In the genomic region with DNA sequence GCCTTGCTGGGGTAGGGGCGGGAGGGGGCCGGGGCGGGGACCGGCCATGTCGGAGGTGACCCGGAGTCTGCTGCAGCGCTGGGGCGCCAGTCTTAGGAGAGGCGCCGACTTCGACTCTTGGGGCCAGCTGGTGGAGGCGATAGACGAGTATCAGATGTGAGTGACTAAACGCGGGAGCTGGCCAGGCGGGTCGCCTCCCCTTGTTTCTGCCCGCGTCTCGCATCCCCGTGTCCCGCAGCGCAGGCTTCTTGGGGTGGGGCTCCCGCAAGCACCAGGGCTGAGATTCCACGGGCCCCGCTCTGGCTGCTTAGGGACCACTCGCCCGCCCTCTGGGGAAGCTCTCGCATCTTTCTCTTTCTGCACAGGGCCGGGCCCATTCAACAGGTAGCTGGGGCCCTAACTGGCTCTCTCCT, we compare ENCODE assay signal across 8 mouse cellular contexts. TPM values are rescaled to one million over a fixed set of nuclear protein-coding genes. Genes with fewer than 3 reads are reported as not detected.
DNase-seq lines count a peak whose midpoint lies in the region; TF ChIP-seq lines count a peak whose summit lies in the region.

No protein-coding gene starts in this region.

- no peak for TF ChIP-seq CTCF in bone marrow, adult 2 months (IDR thresholded peaks at IDR 0.05; ENCODE audit: control insufficient read depth, insufficient read depth, low read length)
- no peak for TF ChIP-seq CTCF in small intestine, adult 2 months (IDR thresholded peaks at IDR 0.05; ENCODE audit: extremely low read depth, insufficient read length, insufficient replicate concordance, low read depth, low read length)

- no peak for TF ChIP-seq POLR2A in bone marrow, adult 2 months (IDR thresholded peaks at IDR 0.05; ENCODE audit: borderline replicate concordance, control insufficient read depth, low read depth, low read length)
- TF ChIP-seq POLR2A in small intestine, adult 2 months (IDR thresholded peaks at IDR 0.05; ENCODE audit: low read depth, low read length) = no peak

- DNase-seq in ovary, postnatal 14 days (ENCODE audit: low spot score) = peak; percentile 26
- no peak for DNase-seq in ovary, adult 18-20 months (ENCODE audit: low spot score)
- peak; percentile 73 for DNase-seq in forebrain, embryonic 10.5 days (ENCODE audit: extremely low spot score, low spot score)
- peak; percentile 73 for DNase-seq in induced T-regulatory cell, adult 2 months (ENCODE audit: low read depth)
- peak; percentile 24 for DNase-seq in lung, postnatal 36 days
- DNase-seq in adrenal gland, adult 2 months = no peak

- no peaks in the 10 kb centered on the region for H3K4me1 ChIP-seq in bone marrow, adult 2 months (ENCODE audit: control insufficient read depth, insufficient read depth, low read length)
- H3K4me1 ChIP-seq in forebrain, embryonic 10.5 days = peaks cover 4% of the 10 kb centered on the region; the same call in 1 of the 2 replicates
- H3K4me1 ChIP-seq in small intestine, adult 2 months (ENCODE audit: control insufficient read depth, insufficient read depth, insufficient read length, low read length) = no peaks in the 10 kb centered on the region

- peaks cover 13% of the 10 kb centered on the region for H3K36me3 ChIP-seq in forebrain, embryonic 10.5 days (replicated peaks)
- peaks cover 10% of the 10 kb centered on the region for H3K36me3 ChIP-seq in small intestine, adult 2 months (ENCODE audit: control insufficient read depth, insufficient read depth, low read length)

- H3K27me3 ChIP-seq in forebrain, embryonic 10.5 days (ENCODE audit: poor library complexity, severe bottlenecking) = no peaks in the 10 kb centered on the region
- no peaks in the 10 kb centered on the region for H3K27me3 ChIP-seq in small intestine, adult 2 months (ENCODE audit: control insufficient read depth, insufficient read depth, low read length)

- no peaks in the 10 kb centered on the region for H3K9me3 ChIP-seq in forebrain, embryonic 10.5 days

- 1% methylated on average over 30 of the region's 30 CpGs for WGBS in bone marrow, adult 2 months
- 2% methylated on average over 30 of the region's 30 CpGs for WGBS in forebrain, embryonic 10.5 days
- WGBS in small intestine, adult 2 months = under 1% methylated on average over 30 of the region's 30 CpGs

- peak overlapping the region; percentile 67 for H3K4me3 ChIP-seq in bone marrow, adult 2 months (replicated peaks; ENCODE audit: control insufficient read depth, low read depth, low read length)
- peak overlapping the region; percentile 57 for H3K4me3 ChIP-seq in forebrain, embryonic 10.5 days
- peak overlapping the region; percentile 86 for H3K4me3 ChIP-seq in small intestine, adult 2 months (ENCODE audit: low read depth, low read length)

- peak overlapping the region; percentile 47 for H3K27ac ChIP-seq in bone marrow, adult 2 months (ENCODE audit: control insufficient read depth, insufficient read depth, low read depth, low read length, poor library complexity)
- peak overlapping the region; percentile 84 for H3K27ac ChIP-seq in forebrain, embryonic 10.5 days
- peak overlapping the region; percentile 23 for H3K27ac ChIP-seq in small intestine, adult 2 months (ENCODE audit: insufficient read depth, low read depth, low read length)

RNA-seq across cellular contexts. Expression of gene Brox, which starts 0.4 kb away (rescaled TPM):
- polyA plus RNA-seq in bone marrow, adult 2 months (2011; ENCODE audit: insufficient read depth, insufficient read length, low replicate concordance, missing spikeins) = 16.7 and 22.5 TPM in 2 replicates
- polyA plus RNA-seq in forebrain, embryonic 10.5 days (2016; fragmentation: Nextera tagmentation; extraction: Ambion mirVana) = 35.5 and 36.4 TPM in 2 replicates
- 5.8 and 12.5 TPM in 2 replicates for polyA plus RNA-seq in small intestine, adult 2 months (2012; rRNA removed)
- total RNA-seq in adrenal gland, adult 2 months (2021) = 10 to 100 TPM; 41.8 to 44.1 TPM
- 9.2 and 9.8 TPM in 2 replicates for polyA plus RNA-seq in adrenal gland, adult 2 months (2012; rRNA removed)

RNA-seq across cellular contexts. Expression of gene Aida, which starts 1.1 kb away (rescaled TPM):
- 20.8 and 29.3 TPM in 2 replicates for polyA plus RNA-seq in bone marrow, adult 2 months (2011; ENCODE audit: insufficient read depth, insufficient read length, low replicate concordance, missing spikeins)
- polyA plus RNA-seq in forebrain, embryonic 10.5 days (2016; fragmentation: Nextera tagmentation; extraction: Ambion mirVana) = 46.1 and 47.7 TPM in 2 replicates
- 2.7 and 5.4 TPM in 2 replicates for polyA plus RNA-seq in small intestine, adult 2 months (2012; rRNA removed)
- 10 to 100 TPM; 50.7 to 58.5 TPM for total RNA-seq in adrenal gland, adult 2 months (2021)
- polyA plus RNA-seq in adrenal gland, adult 2 months (2012; rRNA removed) = 5.7 and 10.7 TPM in 2 replicates

Comparison
In these comparisons a context has a peak if more than half of its experiments do, and no peak if none do; other contexts are left out.
1. DNase-seq: peak in ovary, postnatal 14 days (single experiment), forebrain, embryonic 10.5 days (single experiment), induced T-regulatory cell, adult 2 months (single experiment) and lung, postnatal 36 days (single experiment); none in ovary, adult 18-20 months (single experiment) and adrenal gland, adult 2 months (single experiment).
2. H3K27ac ChIP-seq: peak in every context shown above with its lines; median percentile 84 in forebrain, embryonic 10.5 days; 47 in bone marrow, adult 2 months; 23 in small intestine, adult 2 months.
3. Peak in every context shown above with its lines, with median percentiles within 50 percentile points of each other: H3K4me3 ChIP-seq.